Mouse (Mus musculus): ENCODE measurements around the gene Lrrc34. TPM values are rescaled to one million over a fixed set of nuclear protein-coding genes. Genes with fewer than 3 reads are reported as not detected.
A peak's percentile ranks its signal among the peaks of the same experiment; 100 is the strongest.

Gene Lrrc34
- total RNA-seq (2021) (not detected), polyA plus RNA-seq (2012; rRNA removed) (not detected in 2 replicates)
- long read RNA-seq = 0 reads

- DNase-seq = peak; percentile 26
These were observed at the start of gene Lrrc34 for GRCm38 (mm10) chr3:30647440-30648090. Gene Lrrc34, minus strand, starts transcription at chr3:30647869.

GRCm38 (mm10) chr3:30696346-30696745, 48.7 kb upstream of the Lrrc34 start:
- peak; percentile 46 for DNase-seq

- DNase-seq = no peak
These were observed 48.0 kb upstream of the Lrrc34 start for GRCm38 (mm10) chr3:30695661-30696060.

- DNase-seq = no peak
These were observed 43.3 kb upstream of the Lrrc34 start for GRCm38 (mm10) chr3:30690976-30691375.

DNA sequence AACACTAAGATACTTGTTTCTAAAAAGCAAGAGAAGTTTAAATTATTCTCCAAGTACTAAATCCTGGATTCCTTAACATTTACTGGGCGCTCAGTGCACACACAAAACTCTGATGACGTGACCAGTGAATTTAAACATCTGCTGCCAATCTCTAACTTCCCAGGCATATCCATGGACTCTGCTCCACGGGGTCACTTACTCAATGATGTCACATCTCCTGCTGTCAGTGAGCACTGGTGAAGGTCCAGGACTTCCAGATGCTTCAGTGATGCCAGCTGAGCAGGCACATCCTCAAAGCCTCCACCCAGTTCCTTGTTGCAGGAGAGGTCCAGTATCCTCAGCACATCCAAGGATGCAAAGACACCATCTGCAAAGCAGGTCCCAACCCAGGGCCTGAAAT, 39.5 kb upstream of the Lrrc34 start:
- DNase-seq = no peak

GRCm38 (mm10) chr3:30683190-30683589, 35.5 kb upstream of the Lrrc34 start:
- DNase-seq = no peak

DNA sequence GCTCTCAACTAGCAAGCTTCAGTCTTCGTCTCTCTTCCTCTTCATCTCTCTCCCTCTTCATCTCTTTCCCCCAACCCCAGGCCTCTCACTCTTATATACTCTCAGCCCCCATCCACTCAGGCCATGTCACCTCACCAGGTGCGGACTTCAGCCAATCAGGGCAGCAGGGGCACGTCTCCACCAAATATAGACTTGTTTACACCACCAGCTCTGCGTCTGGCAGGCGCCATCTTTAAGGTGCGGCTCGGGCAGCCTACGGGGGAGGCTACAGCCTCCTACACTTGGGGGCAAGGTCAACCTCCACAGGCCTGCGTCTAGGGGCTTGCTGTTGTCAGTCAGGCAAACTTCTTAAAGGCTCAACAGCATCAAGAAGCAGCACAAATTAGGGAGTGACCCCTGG, 10.8 kb upstream of the Lrrc34 start:
- no peak for DNase-seq

DNA sequence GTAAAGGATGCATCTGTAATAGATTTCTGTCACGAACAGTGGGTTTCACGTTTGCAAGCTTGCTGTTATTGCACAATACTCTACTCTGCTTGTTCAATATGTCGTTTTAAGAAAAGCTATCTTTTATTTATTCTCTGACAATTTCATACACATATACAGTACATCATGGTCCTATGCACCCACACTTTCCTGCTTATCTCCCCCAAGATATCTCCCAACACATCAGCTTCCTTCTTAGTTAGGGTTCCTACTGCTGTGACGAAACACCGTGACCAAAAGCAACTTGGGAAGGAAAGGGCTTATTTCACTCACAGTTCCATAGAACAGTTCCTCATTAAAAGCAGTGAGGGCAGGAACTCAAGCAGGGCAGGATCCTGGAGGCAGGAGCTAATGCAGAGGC, 8.3 kb upstream of the Lrrc34 start:
- DNase-seq = no peak

DNA sequence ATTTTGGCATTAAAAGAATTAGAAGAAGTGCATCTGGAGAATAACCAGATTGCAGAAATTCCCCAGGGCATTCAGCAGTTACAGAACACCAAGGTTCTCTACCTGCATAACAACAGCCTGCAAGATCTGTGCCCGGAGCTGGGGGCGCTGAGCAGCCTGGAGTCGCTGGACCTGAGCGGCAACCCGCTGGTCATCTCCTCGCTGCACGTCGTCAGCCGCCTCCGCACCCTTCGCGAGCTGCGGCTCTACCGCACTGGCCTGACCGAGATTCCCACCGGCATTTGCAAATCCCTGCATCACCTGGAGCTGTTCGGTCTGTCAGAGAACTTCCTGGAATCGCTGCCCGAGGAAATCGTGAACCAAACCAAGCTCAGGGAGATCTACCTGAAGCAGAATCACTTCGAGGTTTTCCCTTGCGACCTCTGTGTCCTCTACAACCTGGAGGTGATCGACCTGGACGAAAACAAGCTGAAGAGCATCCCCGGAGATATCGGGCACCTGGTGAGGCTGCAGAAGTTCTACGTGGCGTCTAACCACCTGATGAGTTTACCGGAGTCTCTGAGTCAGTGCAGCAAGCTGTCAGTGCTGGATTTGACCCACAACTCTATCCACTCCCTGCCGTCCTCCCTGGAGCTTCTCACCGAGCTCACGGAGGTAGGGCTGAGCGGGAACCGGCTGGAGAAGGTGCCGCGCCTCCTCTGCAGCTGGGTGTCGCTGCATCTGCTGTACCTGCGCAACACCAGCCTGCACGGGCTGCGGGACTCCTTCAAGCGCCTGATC, 2.6 kb upstream of the Lrrc34 start:
- DNase-seq = peak; percentile 6

DNA sequence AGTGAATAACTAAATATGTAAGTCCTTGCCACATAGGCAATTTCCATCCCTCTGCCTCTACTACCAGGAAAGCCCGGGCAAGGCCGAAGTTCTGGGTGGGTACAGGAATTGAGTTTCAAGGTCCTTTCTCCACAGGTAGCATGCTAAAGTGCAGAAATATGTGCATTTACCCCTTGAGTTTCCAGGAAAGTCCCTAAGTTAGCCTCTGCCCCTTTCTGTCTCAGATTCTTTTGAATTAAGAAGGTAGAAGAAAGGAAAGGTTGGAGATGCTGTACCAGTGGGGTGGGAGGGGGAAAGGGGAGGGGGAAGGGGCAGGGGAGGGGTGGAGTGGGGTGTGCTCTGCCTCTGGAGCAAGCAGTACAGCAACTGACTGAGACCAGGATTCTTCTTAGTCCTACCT, 797 bp upstream of the Lrrc34 start:
- no peak for DNase-seq

GRCm38 (mm10) chr3:30646761-30647160, 908 bp downstream of the Lrrc34 start:
- no peak for DNase-seq

GRCm38 (mm10) chr3:30644207-30644606, 3.5 kb downstream of the Lrrc34 start, which contains the start of gene Lrriq4:
Gene Lrriq4, plus strand, starts transcription at chr3:30644507.
- no peak for DNase-seq

DNA sequence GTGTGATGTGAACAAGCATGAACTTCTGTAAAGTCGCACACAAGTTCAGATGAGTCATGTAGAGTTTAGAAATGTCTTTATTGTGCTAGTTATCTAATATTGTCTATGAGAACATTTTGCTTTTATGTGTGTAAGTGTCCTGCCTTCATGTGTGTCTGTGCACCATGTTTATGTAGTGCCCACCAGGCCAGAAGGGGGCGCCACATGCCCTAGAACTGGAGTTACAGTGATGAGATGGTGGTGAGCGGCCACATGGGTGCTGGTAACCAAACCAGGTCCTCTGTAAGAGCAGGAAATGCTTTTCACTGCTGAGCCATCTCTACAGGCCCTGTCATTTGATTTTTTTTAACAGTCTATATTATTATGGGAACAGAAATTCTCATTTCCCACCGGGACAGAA, 12.0 kb downstream of the Lrrc34 start:
- DNase-seq = no peak

DNA sequence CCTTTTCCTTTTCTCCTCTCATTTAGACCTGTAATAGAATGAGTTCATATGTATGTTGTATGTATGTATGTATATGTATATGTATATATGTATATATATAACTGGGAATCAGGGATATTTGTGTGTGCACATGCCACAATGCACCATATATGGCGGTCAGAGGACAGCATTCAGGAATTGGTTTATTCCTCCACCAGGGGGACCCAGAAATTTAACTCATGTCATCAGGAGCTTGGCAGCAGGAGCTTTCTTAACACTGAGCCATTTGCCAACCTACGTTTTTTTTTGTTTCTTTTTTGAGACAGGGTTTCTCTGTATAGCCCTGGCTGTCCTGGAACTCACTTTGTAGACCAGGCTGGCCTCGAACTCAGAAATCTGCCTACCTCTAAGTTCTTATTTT, 14.0 kb downstream of the Lrrc34 start:
- no peak for DNase-seq

DNA sequence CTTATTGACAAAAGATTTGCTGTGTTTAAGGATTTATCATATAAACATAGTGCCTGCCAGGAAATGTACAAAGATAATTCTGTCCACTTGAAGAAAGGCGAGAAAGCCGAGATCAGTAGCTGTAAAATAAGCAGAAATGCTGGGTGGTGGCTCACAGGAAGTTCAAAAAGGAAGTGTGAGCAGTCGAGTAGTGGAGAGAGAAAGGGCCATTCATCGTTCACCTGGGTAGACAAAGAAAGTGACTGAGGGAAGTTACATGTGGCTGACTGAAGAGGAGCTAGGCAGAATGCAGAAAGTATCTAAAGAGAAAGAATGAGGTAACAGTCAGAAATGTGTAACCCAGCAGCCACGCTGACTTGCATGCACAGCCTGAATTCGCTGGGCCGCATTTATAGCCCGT, 27.5 kb downstream of the Lrrc34 start:
- DNase-seq = no peak

- DNase-seq = no peak
These were observed 36.7 kb downstream of the Lrrc34 start for GRCm38 (mm10) chr3:30610930-30611329.

DNA sequence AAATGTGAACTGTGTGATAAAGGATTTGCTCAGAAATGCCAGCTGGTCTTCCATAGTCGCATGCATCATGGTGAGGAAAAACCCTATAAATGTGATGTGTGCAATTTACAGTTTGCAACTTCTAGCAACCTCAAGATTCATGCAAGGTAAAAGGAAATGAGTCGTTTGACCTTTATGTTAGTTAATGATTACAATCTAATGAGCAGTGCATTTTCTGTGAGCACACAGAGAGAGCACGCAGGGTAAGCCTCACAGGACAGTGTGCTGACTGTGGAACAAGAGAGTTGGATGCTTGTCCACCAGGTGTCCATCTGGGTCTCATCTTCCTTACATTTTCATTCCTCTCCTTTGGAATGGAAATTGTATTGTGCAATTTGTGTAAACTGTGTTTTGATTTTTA, 38.7 kb downstream of the Lrrc34 start:
- no peak for DNase-seq

GRCm38 (mm10) chr3:30603256-30603655, 44.4 kb downstream of the Lrrc34 start:
- no peak for DNase-seq

DNA sequence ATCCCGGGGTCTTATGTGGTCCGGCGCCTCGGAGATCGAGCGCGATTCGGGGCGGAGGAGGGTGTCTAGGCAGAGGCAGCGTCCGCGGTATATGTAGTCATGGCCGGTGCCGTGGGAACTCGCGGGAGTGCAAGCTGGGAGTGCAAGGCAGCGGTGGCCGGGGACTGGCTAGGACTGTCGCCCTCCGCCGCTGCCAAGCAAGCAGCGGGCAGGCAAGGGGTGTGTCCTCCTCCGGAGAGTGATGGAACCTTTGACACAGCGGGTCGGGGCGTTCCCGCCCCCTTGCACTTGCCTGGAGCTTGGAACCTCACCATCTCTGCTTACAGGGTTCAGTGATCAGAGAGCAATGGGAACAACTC, 45.0 kb downstream of the Lrrc34 start:
- no peak for DNase-seq

DNA sequence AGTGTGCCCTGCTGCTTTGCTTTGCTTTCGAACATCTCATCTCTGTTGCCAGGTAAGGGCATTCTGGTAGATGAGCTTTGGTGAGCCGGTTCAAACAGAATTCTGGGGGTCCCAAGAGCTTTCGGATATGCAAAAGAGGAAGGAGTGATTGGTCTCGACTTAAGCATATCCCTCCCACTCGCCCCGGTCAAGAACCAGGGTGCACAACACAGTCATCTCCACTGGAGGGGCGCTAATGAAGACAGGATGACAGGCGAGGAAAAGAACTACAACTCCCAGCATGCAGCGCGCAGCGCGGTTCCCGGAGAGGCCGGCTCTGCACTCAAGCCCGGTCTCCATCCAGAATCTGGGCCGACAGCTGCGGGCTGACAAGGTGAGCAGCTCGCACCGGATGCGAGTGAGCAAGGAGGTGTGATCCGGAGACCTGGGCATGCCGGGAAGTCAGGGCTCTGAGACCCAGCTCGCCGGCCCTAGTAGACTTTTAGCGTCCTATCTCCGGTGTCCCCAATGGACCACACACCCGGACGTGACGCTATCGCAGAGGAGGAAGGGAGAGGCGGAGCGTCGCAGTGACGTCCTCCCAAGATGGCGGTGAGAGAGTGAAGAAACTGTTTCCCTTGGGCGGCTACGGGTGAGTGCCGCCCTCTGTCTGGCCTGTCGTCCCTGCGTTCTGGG, 45.5 kb downstream of the Lrrc34 start, which contains the start of gene Mynn:
Mynn (plus strand) TSS at position 1 of the 675 bp plus-strand sequence.
- peak; percentile 98 for DNase-seq

DNA sequence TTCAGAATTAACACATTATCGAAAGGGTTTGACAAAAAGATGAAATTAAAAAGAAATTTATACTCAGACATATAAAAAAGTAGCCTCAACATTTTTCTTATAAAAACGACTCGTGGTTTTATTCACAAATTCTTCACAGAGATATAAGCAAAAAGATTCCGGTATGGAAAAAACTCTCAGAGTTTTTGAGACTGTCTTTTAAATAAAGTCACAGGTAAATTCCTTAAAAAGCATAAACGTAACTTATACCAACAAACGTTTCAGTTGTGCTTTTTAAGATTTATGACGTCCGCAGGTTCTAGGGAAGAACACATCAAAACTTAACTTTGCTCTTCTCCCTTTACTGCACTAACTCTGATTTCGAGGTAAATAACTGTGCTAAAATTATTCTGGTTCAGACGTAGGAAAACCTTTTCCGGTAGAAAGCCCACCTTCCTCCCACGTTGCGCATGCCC, 46.0 kb downstream of the Lrrc34 start:
- no peak for DNase-seq

- DNase-seq = peak; percentile 90
These were observed 46.5 kb downstream of the Lrrc34 start for GRCm38 (mm10) chr3:30601175-30601574.

DNA sequence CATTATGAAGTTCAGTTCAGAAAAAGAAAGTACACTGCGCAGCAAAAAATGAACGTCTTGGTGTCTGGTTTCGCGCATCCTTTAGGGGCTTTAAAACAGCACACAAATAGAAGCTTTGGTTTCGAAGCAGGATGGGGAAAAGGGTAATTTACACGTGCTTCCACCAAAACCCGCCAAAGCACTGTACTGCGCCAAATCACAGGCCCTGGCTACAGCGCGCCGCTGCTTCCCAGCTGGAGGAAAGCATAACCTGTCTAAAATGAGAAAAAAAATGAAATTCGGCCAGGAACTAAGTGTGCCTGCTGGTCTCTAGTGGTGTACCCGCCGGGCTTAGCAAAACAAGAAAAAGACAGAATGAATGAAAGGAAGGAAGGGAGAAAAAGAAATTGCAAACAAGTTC, 47.0 kb downstream of the Lrrc34 start:
- DNase-seq = peak; percentile 52

Data from adrenal gland, adult 2 months (tissue).